Mouse (Mus musculus) kidney, adult 8-10 months (tissue): ENCODE results near the gene Gmds.
A peak's percentile ranks its signal among the peaks of the same experiment; 100 is the strongest.

ENCODE experiments used
- DNase-seq, 2 experiments: peaks; one replicate each; pipeline ENCODE4 v3.0.0; 2022

Gene Gmds

DNA sequence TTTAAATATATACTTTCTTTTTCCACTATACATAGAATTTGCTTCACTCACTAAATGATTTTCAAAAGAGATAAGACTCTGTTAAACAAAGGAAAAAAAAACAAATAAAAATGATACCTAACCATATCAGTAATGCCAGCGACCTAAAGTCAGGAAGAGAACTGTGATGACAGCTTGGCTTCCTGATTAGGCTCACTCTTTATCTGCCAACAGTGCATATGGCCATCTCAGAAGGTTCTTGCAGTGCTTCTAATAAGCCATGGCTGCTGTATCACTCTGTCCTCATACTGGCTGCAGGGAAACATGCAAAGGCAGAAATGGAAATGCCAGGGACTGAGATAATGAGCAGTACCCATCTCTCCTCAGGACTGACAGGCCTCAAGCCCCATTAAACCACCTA lies 192.6 kb downstream of the Gmds start:
- DNase-seq = no peak

DNA sequence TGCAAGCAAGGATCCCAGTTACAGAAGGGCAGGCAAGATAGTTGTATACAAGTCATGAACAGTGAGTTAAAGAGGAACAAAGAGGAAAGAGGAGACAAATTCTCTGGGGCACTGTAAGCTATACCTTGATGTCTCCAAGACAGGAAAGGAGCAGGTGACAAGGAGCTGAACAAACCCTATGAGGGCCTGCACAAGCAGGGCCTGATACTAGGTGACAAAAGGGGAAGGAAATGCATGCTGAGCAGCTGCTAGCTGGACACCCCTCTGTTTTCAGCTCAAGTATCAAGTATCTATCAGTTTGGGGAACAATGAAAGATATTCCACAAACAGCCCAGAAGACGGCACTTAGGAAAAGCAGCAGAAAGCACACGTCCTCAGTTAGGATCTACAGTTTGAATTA lies 193.4 kb downstream of the Gmds start:
- no peak for DNase-seq

DNA sequence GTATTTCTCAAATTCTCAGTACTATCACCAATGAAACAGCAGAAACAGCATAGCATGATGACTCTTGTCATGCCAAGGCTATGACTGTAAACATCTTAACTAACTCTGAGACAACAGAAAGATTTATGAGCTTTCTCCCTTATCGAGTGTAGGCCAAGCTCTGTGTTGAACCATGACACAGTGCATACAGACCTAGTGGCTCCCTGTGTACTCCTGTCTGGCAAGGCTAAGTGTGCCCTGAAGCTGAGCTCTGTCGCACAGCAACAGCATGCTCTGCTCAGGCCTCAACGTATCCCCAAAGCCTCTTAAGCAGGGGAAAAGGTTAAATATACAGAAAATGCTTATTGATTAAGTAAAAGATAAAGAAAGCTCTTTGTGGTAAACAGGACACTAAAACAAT lies 194.9 kb downstream of the Gmds start:
- no peak for DNase-seq

DNA sequence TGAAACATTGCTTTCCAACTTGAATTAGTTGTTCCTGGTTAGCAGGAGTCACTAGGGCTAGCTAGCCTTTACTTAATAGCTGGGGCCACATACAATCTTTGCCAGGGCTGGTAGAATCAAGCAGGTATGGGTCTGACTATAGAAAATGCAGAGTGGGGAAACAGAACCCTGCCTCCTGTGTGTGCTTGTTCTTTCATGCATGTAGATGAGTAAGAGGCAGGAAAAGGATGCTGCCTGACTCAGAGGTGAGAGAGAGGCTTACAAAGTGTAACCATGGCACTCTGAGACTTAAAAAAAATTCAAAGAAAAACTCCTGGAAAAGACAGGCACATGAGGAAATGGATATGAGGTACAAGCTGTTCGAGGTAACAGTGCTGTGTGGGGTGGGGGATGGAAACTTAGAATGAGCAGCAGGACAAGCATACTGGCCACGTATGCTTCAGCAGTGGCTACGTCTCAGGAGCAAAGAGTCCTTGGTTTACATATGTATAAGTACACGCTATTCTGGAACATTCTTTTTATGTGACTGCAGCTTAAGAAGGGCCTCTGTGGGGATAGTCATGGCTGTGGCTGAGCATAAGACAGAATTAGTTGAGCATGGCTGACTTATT lies 203.8 kb downstream of the Gmds start:
- no peak for DNase-seq

DNA sequence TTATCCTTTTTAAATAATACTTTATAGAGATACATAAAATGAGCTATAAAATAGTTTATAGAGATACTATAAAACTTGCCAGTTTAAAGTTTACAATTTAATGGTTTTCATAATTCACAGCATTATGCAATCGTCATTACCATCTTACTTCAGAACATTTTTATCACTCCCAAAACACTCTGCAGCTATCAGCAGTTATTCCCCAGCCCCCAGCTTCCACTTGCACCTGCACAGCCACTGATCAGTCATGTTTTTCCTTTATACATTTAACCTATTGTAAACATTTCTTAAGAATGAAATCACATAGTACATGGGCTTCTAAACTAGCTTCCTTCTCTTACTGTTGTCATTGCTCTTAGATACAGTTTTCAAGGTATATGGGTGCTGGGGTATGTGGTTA lies 208.6 kb downstream of the Gmds start:
- DNase-seq = no peak

DNA sequence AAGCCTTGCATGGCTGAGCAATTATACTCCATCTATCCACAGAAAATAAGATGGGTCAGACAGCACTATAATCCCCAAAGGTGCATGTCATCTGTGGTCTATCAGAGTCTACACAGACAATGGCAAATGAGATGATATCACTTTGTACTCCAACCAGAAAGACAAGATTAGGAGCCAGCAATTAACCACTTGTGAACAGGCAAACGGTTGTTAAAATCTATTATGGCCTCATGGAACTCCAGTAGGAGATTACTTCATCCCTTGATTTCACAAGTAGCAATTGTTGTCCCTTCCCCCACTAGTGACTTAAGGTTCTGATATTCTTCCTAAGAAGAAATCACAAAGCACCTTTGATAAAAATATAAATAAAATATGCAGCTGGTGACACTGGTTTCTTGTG lies 220.2 kb downstream of the Gmds start:
- no peak for DNase-seq

DNA sequence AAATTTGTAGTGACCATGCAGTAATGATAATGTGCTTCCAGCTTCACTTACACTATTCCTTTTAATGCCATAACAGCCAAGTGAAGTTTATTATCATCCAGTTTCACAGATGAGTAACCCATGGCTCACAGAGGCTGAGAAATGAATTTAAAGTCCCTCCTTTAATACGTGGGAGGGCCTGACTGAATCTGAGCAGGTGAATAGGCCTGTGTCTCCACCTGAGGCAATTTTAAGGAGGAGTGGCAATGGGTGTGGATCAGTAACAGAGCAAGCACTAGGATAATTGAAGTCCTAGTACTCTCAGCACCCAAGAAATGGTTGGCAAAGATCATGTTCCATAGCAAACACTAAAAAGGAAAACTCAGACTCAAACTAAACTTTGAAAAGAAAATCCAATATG lies 223.1 kb downstream of the Gmds start:
- DNase-seq = no peak

DNA sequence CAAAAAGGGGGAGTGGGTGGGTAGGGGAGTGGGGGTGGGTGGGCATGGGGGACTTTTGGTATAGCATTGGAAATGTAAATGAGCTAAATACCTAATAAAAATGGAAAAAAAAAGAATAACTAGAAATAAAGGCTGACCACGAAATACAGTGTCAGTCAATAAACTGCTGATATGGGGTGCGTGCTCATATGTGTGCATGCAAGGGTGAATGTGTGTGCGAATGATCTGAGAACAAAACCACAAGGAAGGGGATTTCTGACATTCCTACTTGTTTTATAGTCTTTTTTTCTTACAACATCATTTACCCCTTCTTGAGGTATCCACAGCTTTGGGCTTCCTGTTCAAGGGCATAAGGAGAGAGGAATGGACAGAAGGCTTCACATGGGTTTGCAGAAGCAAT lies 224.7 kb downstream of the Gmds start:
- DNase-seq = no peak

DNA sequence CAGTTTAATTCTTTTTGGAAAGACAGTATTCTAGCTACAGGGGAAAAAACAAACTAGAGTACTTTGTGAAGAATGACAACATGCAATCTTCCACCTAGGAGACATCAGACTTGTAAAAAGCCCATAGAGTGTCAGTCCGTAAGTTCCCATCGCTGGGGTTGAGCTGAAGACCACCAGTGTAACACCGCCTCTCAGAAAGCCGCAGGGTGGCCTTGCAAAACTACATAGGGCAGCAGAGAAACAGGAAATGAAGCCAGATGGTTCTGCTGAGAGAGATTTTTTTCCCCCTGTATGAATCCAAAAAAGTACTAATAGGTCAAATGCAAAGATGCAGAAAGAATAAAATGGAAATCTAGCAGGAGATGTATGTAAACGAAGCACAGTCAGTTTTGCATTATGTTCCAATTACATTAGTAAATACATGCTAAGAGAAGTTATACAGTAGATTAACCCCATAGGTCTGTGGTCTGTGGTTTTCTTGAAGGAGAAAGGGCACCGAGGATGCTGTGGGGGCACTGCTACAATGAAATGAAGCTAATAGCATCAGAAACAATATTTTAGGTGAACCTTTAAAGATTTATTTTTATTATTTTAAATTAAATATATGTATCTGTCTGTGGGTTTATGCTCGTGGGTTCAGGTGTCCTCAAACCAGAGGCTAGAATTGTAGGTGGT lies 250.1 kb downstream of the Gmds start:
- no peak for DNase-seq

DNA sequence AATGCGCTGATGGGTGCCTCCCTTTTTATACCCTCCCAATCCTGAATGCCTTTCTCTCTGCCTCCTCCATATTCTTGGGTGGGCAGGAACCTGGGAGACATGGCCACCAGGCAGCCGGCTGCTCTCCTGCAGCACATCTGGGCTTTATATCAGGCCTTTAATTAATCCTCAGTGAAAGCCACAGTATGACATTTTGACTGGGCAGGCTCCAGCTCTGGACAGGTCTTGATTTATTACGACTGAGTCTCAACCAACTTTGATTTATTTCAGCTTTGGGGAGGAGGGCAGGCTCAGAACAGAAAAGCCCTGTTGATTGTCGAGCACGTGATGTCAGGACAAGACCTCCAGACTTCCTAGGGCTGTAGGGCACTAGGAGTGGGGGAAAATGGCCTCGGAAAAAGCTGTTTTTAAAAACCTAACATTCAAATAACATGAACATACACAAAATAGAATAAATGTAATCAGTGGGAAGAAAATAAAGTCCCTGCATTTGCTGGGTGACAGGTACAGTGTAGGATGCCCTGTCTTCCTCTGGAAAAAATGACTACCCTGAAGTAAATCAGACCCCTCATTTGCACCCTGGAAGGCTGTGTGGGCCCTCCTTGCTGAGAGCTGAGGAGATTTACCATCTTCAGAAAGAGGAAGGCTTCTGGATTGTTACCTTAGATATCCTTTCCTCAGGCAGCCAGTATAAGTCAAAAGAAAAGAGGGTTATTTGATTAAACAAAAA lies 257.9 kb downstream of the Gmds start:
- no peak for DNase-seq

DNA sequence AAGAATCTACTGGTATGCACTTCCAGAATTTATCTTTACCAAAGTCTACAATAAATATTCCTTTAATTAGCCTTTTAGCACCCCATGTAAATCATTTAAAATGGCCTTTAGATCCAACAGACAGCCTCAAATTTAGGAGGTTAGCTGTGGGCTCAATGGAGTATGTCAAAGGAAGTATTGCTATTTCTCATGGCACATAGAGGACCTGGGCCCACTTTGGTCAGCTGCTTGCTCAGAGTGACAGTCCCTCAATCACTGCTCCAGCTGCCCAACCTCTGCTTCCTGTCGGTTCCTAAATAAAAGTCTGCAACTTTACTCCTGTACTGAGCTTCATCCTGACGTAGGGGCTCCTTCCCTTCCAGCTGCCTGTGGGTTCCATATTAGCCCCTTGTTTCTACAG lies 264.9 kb downstream of the Gmds start:
- DNase-seq = no peak

DNA sequence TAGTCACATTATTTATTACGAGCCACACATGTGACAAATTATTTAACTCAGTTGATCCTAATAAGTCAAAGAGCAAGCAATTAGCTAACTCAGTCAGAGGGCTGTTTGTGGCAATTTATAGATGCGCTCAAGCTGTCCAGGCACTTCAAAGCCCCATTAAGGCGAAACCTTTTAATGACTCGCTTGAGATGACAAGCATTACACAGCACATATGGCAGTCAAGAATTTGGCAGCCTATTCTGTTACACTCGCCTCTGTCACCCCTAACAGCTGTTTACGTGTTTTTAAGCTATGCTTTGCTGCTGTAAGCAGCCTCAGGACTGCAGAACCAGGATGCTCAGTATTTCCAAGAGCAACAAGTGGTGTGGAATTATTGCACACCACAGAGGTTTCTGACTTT lies 283.2 kb downstream of the Gmds start:
- DNase-seq = peak; percentile 4 to 23

DNA sequence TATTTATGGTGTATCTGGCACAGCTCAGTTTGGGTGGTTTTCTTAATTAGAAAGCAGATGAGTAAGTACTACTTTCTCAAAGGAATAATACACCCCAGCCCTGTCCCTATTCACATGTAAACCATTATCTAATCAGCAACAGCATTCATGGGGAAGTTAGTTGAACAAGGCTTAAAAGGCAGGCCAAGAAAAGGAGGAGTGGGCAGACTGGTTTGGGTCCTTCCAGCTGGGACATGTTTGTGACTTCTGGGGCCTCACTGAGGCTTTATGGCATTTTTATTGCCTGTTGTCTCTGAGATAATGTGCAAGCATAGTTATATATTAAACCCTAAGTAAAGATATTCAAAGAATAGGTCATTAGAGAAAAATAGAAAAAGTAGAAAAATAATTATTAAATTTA lies 285.0 kb downstream of the Gmds start:
- DNase-seq = no peak

DNA sequence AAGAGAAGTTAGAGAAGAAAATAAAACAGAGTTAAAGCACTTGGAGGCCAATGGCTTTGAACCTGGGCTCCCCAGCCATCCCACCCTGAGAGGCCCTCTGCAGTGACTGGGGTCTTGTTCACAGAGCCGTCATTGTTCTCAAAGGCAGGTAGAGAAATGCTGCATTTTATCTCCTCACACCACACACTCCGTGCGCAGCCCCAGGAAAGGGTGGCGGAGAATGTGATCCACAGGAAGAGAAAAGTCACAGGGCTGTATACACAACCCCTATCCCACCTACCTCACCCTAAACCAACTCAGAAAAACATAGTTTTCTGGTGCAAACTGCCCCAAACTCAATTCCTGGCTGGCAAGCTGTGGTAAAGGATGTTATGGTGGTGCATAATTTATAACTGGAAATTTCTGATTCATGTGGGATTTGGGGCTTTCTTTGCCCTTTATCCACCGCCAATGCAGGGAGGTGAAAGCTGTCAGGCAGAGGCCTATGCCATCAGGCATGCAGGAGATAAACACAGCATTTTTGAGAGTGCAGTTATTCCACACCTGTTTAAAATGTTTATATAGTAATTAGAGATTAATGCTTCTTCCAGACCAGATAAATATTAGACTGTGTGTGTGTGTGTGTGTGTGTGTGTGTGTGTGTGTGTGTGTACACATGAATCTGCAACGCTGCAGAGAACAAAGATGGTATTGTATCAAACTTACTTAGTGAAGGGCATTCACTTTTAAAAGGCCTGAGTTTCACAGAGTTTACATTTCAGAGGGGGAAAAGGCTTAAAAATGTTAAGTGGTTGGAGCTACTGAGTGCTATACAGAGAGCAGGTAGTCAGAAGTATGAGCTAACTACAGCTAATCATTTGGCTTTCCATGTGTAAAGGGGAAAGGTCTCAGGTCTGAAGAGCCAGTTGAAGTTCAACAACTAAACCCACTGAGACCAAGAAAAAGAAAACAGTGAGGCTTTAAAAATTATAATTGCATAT lies 290.3 kb downstream of the Gmds start:
- DNase-seq = no peak

DNA sequence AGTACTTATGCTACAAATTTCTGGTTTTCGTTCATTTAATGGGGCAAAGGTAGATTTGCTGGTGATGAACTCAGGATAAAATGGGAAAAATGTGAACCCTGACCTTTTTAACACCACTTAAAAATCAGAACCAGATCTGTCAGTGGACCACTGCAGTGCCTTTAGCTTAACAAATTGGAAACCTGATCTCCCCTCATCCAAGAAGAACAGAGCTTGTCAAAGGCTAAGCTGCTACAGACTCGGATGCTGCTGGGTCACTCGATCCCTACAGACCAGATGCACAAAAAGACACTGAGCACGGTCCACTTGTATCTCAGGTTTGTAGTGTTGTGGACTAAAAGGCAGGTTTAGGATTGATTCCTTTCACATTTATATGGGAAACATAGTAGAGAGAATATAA lies 291.6 kb downstream of the Gmds start:
- no peak for DNase-seq

DNA sequence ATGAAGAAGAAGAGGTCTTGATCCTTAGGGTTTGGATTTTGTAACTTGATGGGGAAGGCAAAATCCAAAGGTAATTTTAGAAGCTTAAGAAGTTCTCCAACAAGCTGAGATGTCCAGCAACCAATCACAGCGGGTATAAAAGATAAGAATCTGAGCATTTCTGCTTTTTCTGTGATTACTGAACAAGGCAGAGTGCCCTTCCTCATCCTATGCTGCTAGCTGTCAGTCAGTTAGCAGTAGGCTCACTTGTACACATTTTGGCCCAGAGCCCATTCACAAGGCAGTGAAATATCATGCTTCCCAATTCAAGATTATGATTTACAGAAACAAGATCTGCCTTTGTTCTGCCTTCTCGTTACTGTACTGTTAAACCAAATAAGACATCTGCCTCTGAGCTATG lies 295.8 kb downstream of the Gmds start:
- DNase-seq = no peak

DNA sequence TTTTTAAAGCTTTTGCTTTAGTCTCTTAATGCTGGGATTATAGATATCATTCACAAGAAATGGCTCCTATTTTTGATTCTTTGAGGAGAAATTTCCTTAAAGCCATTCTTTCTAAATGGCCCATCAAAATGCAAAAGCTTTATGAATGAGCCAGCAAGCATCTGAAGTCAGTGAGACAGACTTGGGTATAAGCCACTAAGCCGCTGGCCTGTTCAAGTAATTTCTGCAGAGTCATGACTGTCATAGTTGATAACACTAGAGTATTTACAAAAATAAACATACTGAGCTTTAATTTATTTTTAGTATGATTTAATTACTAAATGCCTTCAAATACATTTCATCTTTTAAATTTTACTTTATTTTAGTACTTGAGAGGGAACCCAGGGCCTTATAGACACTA lies 297.7 kb downstream of the Gmds start:
- no peak for DNase-seq

DNA sequence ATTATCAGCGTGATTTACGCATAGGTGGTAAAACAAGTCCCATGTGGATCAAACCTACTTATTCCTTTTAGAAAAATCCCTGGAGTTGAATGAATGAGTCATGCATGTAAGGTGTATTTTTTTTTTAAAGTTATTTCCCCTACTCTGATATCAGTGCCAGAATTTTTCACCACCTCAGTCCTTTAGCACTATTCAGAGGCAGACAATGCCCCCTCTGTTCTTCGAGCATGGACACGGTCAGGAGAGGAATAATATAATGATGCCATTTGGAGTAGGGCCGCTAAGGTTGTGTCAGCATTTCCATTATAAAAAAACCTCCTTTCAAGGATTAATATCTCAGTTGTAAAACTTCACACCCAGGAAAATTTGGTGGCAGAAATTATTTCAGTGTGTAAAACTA lies 301.6 kb downstream of the Gmds start:
- no peak for DNase-seq

DNA sequence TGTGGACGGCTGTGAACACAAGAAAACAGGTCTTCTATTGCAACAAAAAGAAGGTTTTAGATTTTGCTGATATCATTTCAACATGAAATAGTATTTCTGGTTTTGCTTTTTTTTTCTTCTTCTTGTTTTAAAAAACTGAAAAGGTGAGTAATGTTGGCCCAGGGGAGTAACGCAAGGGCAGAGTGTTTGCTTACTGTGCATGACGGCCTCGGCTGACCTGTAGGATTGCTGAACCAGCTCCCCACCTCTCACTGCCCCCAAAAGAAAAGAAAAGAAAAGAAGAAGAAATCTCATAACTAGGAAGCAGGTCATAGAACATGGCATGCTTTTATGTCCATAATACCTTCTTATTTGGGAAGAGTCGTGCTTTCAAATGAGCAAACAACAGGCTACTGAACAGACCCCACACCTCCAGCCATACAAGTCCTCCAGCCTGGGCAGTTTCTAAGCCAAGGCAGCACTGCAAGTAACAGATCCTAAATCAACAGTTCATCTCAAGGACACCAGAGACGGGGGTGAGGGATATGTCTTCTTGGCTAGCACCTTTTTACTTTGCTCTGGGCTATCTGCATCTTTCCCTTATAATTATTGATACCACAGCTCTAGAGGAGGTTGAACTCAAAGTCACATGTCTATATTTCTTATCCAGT lies 303.6 kb downstream of the Gmds start:
- no peak for DNase-seq

DNA sequence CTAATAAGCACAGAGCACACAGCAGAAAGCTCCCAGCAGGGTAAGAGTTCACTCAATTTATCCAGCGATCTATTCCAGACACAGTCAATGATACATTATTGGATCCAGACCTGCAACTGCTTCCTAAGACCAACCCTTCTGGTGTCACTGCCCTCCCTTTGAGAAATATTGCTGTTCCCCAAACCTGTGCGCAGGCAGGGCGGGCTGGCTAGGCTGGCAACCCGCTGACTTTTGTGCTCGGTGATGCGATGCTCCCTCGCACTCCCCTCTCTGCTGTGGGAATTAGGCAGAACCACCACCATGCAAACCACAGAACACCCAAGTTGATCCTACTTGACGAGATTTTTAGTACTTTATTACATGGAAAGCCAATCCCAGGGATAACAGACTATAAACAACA lies 304.4 kb downstream of the Gmds start:
- DNase-seq = no peak

DNA sequence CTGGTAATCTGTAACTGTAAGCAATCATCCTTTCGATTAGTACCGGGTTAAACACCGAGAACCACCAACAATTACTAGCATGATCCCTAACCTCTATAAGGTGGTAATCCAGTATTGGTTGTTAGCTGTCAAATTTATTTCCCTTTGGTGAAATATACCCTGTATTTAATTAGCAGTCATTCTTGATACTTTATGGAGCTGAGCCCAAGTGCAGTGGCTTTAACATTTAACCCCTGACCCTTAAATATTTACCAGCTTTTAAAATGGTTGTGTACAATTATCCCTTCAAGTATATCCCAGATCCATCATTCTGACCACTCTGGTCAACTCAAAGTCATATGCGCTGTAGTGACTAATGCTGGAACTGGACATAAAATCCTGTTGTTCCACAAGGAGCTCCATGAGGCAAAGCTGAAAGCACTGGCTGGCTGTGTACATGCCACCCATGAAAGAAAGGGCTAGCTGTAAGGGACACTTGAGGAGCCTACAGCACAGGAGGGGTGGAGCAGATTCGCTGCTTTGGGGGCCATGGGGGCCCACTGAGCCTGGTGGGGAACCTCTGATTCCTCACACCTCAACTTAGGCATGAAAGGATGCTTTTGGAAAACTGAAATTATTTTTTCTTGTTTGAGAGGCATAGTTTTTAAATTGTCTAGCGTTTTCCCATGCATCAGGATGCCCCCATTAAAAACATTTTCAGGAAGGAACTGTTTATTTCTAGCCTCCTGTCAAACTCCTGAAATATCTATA lies 312.1 kb downstream of the Gmds start:
- no peak for DNase-seq

DNA sequence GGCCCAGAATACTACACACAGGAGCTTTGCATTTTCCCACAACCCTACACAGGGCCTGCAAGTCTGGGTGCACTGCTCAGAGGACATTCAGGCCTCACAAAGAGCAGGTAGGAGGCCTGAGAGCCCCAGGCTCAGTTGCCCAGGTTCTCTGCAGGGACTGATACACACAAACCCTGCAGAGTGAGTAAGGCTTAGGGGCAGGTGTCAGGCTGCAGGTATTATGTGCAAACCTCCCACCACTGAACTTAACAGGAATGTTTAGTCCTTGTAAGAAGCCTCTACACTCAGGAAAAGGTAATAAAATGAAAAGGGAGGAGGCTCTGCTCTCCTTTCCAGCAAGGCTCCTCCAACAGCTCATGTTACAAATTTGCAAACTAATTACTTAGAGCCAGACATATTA lies 313.7 kb downstream of the Gmds start:
- no peak for DNase-seq
